Mouse (Mus musculus) frontal cortex, adult 2 months (tissue): ENCODE measurements around the gene Lrrc4b. TPM values are rescaled to one million over a fixed set of nuclear protein-coding genes. Genes with fewer than 3 reads are reported as not detected.

Experiments
- DNase-seq, 2 experiments: peaks; one replicate each; pipeline ENCODE4 v3.0.0; 2022; ENCODE audit warnings: low spot score in 1 of 2; ENCODE audit errors: extremely low spot score in 1 of 2
- polyA plus RNA-seq: library from polyadenylated mRNA; depleted of rRNA; stranded (reverse); fragments of >200 nt; gene quantifications from 2 replicates; pipeline ENCODE4 v1.2.3, GENCODE M21; 2012; rRNA removed

Lrrc4b gene
- polyA plus RNA-seq: 230 and 247 TPM in 2 replicates

DNA sequence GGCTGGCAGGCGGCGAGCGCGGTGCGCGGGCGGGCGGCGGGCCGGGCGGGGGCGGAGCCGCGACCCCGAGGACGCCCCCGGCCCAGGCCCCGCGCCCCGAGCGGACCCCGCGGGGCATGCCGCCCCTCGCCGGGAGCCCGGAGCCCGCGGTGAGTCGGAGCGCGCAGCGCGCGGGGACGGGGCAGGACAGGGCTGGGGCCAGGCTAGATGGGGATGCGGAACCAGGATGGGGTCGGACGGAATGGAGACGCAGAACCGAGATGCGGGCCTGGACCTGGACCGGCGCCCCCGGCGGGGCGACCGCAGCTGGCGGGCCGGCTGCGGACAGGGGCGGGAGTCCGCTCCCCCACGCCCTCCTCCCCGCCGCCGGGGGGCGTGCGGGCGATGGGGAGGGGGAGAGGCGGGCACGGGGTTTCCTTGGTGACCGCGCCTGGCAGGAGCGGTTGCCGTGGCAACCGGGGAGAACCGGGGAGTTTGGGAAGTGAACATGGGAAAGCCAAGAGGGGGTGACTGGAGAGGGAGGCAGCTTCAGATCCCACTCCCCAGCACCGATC, at the start of gene Lrrc4b:
Gene Lrrc4b, plus strand, starts transcription at position 51 of the 554 bp plus-strand sequence.
- peak in 1 of 2 experiments; percentile 80 for DNase-seq

DNA sequence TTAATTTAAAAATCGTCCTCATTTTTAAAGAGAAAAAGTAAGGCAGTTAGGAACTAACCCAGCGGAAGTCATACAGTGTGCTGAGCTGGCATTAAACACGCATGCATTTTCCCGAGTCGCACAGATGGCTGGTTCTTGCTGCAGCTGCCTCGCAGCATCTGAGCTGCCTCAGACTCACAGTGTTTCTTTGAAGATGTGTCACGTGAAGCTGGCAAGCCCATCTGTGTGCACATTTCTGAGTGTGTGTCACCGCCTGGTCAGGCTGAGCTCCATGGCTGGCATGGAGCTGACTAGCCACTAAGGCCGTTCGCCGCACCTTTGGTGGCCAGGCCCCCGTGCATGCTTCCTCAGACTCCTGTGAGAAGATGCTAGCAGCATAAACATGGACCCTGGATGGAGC, 46.3 kb upstream of the Lrrc4b start:
- peak; percentile 82 to 88 for DNase-seq

GRCm38 (mm10) chr7:44383980-44384715, 44.7 kb upstream of the Lrrc4b start, which contains the start of gene Syt3:
Gene Syt3, plus strand, starts transcription at chr7:44384102.
- peak; percentile 81 to 88 for DNase-seq

GRCm38 (mm10) chr7:44384716-44385059, 44.1 kb upstream of the Lrrc4b start:
- DNase-seq: no peak

DNA sequence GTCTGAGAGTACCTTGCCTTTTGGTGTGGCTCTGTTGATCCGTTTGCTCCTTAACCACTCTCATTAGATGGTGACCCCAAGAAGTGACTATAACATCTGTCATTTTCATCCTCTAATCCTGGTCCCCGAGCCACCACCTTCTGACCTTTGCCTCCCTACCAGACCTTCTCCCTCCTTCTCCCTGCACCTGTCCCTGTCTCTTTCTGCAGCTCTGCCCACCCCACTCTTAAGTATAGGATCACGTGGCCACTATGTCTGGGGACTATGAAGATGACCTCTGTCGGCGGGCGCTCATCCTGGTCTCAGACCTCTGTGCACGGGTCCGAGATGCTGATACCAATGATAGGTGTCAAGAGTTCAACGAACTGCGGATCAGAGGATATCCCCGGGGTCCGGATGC, 43.1 kb upstream of the Lrrc4b start, which contains the start of gene 1700008O03Rik:
Gene 1700008O03Rik, minus strand, starts transcription at position 101 of the 400 bp plus-strand sequence.
- no peak for DNase-seq

DNA sequence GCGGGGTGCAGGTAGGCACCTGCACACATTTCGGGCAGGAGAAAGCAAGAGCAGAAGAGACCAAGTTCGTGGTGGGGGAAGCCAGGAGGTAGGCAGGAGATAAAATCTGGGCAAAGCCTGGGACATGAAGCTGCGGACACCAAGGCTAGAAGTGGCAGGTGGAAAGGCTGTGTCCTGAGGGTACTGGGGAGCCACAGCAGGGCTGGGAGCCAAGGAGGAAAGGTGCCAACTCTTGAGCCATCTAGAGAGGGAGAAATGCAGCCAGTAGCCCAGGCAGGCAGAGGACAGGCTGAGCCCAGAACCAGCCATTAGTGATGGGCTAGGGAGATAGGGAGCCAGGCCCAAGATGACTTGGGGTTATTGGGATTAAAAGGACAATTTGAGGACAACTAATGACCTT, 37.0 kb upstream of the Lrrc4b start:
- DNase-seq: no peak

DNA sequence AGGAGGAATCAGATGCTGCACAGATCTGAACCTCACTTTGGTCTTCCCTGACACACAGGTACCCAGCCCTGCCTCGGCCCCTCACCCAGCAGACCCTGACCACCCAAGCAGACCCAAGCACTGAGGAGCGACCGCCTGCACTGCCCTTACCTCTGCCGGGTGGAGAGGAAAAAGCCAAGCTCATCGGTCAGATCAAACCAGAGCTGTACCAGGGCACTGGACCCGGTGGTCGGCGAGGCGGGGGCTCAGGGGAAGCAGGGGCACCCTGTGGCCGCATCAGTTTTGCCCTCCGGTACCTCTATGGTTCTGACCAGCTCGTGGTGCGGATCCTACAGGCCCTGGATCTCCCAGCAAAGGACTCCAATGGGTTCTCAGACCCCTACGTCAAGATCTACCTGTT, 36.5 kb upstream of the Lrrc4b start:
- DNase-seq: no peak

GRCm38 (mm10) chr7:44393284-44393683, 35.5 kb upstream of the Lrrc4b start:
- no peak for DNase-seq

DNA sequence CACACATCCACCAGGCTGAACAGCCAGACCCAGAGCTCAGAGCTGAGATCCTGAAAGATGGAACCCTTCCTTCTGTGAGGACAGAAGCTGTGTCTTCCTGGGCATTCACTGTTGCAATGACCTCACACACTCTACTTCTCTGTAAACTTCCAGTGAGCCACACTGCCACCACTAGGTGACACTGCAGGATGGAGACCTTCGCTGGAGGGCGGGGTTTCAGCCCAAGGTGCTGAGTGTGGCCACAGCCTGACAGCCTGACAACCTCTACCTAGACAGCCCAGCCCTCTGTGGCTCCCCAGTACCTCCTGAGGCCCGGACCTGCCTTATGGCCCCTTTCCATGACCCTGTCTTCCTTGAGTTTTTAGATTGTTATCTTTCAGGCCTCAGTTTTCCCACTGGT, 30.2 kb upstream of the Lrrc4b start:
- DNase-seq: peak in 1 of 2 experiments; percentile 62

DNA sequence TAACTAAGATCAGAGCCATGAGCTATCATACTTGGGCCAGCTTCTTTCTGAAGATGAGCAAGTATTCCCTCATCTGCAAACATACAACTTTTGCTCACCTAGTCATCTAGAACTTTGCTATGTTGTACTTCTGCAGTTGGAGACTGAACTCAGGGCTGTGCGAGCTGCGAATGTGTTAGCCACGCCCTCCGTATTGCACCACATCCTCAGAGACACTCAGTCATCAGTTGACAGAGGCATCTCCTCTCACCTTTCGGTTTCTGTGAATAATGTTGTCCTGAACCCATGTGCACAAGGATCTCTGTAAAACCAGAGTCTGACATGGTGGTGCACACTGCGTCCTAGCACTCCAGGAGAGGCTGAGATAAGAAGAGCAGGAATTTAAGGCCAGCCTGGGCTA, 27.1 kb upstream of the Lrrc4b start:
- no peak for DNase-seq

DNA sequence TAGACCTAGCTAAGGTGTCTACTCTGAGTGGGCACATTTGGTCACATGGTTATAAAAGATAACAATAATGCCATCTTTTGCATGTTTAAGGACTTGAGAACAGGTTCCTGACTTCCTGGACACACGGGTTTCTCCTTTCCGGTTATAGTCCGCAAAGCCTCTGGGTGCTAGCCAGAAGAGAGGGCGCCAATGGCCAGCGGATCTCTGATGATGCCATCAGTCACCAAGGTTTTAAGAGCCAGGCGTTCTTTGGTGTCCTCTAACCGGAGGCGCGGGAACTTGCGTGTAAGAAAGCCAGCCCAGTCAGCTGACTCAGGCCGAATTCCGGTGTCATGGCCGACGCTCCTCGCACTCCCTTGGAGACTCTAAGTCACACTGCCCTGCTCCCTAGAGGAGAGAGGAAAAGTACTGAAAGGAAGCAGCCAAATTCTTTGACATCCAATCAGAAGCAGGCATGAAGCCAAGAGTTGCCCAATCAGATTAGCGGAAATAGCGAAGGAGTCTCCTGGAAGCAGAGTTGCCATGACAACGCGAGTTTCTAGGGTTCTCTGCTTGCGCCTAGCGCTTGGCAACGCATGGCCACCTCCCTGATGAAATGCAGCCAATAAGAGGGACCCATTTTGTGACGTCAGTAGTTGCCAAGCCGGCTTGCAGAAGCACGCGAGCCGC, 23.3 kb upstream of the Lrrc4b start:
- peak; percentile 99 to 100 for DNase-seq

- no peak for DNase-seq
Measured at GRCm38 (mm10) chr7:44406015-44406355, 22.8 kb upstream of the Lrrc4b start.

DNA sequence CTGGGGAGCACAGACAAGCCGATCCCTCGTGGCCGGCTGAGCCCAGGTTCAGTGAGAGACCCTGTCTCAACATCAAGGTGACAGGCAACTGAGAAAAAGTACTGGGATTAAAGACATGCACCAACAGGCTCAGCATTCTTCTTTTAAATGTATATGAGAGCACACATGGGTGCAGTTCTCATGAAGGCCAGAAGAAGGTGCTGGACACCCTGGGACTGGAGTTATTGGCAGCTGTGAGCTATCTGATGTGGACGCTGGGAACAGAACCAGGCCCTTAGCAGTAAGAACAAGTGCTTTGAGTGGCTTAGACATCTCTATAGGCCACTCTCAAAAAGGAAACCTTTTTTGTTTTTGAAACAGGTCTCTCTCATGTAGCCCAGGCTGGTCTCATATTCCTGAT, 17.7 kb upstream of the Lrrc4b start:
- no peak for DNase-seq

DNA sequence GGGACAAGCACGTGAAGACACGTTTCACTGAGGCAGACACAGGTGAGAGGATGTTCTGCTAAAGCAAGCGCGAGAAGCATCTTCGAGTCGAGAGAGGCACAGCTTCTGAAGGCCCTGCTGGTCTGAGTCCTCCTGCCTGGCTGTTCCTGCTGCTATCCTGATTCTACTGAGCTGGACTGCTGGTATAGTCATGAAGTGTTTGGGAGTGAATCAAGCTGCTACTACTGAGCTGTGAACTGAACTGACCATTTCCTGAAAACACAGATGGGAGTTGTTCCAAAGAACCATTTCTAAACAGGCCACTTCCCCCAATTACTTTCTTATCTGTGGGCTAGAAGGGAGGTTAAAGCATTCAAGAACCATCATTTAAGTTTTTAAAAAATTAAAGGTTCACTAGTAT, 15.5 kb upstream of the Lrrc4b start:
- no peak for DNase-seq

GRCm38 (mm10) chr7:44427666-44428065, 1.2 kb upstream of the Lrrc4b start:
- no peak for DNase-seq

DNA sequence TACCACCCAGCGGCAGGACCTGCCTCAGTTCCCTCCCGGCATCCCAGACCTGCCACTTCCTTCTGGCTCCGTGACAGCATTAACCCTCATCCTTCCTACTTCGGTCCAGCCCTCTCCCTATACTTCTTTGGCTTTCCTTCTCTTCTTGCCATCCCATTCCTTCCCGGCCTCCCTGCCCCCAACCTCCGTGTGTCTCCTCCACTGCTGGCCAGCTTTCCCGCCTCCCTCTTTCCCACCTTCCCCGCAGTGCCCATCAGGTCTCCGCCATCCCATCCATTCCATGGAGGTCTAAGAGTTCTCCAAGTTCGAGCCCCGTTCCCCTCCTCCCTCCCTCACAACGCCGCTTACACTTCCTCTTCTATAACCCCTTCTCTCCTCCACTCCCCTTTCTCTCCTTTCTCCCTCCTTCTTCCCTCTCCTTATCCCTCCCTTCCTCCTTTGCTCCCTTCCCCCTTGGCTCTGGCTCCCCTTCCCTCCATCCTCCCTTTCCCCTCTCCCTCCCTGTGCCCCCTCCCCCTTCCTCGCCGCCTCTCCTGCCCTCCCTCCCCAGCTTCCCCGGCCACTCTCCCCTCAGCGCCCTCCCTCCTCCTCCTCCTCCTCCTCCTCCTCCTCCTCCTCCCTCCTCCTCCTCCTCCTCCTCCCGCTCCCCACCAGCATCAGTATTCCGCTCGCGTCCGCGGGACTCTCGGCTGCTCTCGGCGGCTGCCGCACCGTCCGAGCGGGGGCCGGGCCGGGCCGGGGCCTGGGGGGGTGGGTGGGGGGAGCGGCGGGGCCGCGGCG, 457 bp upstream of the Lrrc4b start:
- DNase-seq: peak in 1 of 2 experiments; percentile 62

DNA sequence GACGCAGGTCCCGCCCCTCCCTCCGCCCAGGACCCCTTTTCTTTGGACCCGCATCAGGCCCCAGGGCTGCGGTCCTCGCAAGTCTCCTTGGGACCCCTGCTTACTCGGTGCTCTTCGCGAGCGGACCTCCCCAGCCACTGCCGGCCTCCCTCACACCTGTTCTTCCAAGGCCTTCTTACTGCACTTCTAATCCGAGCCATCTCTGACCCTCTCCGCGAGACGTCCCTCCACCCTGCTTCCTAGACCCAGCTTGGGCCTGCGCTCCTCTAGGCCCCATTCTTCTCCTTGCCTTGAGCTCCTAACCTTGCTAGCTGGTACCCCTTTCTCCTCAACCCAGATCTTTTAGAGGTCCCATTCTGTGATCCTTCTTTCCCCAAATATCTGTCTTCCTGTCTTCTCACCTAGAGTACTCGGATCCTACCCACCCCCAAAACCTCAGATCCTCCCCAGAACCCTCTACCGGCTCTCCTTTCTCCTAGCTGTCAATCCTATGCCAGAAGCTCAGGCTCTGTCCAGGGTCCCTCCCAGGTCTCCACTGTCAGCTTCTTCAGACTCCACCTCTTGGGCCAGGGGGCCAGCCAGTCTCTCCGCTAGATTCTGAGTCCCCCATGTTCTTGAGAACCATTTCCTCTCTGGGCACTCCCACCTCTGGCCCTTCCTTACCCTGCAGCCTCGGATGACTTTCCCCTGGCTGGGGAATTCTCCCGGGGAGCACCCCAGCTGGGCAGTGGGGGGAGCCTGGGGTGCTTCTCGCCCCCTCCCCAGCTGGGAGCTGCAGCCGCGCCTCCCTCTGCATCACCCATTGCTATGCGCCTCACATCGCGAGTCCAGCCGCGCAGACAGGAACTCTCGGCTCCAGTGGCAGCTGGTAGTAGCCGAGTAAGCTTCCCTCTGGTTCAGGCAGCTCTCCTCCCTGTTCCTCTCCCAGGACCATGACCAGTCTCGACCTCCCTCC, 993 bp downstream of the Lrrc4b start:
- peak in 1 of 2 experiments; percentile 61 for DNase-seq

DNA sequence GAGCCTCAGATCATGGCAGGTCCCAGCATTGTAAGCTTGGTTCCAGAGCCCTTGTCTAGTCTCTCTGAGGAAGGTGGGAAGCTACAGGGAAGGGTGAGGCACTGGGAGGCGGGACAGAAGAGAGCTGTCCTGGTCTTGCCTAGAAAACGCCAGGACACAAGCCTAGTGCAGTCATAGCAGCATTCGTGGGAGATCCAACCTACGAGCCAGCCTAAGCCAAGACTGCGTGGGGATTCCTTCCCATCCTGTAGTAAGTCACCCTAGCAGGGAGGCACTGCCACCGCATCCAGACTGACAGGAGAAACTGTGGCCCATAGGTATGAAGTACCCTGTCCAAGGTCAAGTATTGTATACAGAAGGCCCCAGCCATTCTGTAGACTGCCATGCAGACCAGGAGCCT, 3.7 kb downstream of the Lrrc4b start:
- DNase-seq: peak in 1 of 2 experiments; percentile 56

DNA sequence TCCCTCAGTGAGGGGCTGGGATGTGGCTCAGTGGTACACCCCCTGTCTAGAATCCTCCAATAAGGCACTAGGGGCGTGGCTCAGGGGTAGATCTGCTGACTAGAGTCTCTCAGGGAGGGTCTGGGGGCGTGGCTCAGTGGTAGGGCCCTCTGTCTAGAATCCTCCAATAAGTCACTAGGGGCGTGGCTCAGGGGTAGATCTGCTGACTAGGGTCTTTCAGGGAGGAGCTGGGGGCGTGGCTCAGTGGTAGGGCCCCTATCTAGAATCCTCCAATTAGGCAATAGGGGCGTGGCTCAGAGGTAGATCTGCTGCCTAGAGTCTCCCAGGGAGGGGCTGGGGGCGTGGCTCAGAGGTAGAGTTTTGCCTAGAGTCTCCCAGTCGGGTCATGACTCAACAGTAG, 4.6 kb downstream of the Lrrc4b start:
- DNase-seq: no peak

DNA sequence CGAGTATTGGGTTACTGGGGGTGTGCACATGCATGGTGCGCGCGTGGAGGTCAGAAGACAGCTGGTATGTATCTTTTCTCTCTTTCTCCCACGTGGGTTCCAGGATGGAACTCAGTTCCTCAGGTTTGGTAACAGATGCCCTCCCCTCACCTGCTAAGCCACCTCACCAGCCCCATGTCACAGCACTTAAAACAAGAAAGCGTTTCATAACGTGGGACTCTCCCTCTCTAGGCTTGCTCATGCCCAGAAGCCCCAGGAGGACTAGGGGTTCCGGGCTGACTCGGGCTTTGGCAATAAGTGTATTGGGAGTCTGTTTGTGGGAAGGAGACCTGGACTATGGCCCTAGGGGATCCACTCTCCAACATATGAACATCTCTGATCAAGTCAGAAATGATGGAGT, 5.3 kb downstream of the Lrrc4b start:
- no peak for DNase-seq
